Mouse (Mus musculus): ENCODE results near the gene Neurl4. TPM values are rescaled to one million over a fixed set of nuclear protein-coding genes. Genes with fewer than 3 reads are reported as not detected.
"Not testable (repeated sequence)": the region's sequence is repeated elsewhere in the genome, so short reads cannot be mapped to it uniquely, and the experiment has no call there.

Gene Neurl4
- polyA plus RNA-seq, 1 experiment = 98.3 TPM

- no peaks in the 10 kb centered on the region for H3K4me1 ChIP-seq (ENCODE audit: control insufficient read depth, insufficient read depth, low read length)
- no peak overlapping the region for H3K4me3 ChIP-seq (ENCODE audit: insufficient read depth, low read length)
- H3K27ac ChIP-seq (ENCODE audit: insufficient read depth, low read length) = no peak overlapping the region
- TF ChIP-seq POLR2A (IDR thresholded peaks at IDR 0.05; ENCODE audit: extremely low read depth, insufficient read depth, low read length) = no peak
- no peak for TF ChIP-seq CTCF (IDR thresholded peaks at IDR 0.05; ENCODE audit: extremely low read depth, insufficient read depth, low read length)
Observed at GRCm38 (mm10) chr11:69929712-69930111, 28.8 kb downstream of the Neurl4 start.

DNA sequence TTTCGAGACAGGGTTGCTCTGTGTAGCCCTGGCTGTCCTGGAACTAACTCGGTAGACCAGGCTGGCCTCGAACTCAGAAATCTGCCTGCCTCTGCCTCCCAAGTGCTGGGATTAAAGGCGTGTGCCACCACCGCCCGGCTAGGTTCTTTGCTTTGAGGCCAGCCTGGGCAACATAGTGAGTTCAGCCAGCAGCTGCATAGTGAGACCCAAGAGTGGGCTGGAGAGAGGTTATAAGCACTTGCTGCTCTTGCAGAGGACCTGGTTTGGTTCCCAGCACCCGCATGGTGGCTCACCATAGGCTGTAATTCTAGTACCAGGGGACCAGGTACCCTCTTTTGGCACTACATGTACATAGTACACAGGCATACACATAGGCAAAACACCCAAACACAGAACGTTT lies 29.3 kb downstream of the Neurl4 start:
- H3K4me3 ChIP-seq (ENCODE audit: insufficient read depth, low read length); H3K27ac ChIP-seq (ENCODE audit: insufficient read depth, low read length); H3K4me1 ChIP-seq (ENCODE audit: control insufficient read depth, insufficient read depth, low read length): not testable (repeated sequence)

DNA sequence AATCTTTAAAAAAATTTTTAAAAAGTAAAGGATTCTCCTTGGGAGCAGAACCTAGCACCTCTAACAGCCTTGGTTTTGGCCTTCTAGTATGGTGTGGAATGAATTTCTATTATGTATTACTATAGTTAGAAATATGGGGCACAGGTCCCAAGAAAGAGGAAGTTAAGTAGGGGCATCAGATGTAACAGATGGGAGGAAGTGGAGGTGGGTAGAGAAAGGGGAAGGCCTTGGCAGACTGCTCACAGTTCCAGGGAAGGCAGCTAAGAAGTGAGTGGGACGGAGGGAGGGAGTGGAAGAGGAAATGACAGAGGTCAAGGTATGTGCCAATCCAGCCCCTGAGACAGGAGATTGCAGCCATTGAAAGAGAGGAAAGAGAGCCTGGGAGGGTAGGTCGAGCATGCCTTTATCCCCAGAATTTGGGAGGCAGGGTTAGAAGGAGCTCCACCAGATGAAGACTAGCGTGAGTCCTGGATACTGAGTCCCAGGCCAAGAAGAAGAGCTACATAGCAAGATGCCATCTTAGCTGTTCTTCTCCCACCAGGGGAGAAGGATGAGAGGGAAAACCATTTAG lies 30.2 kb downstream of the Neurl4 start:
- TF ChIP-seq POLR2A (IDR thresholded peaks at IDR 0.05; ENCODE audit: extremely low read depth, insufficient read depth, low read length) = no peak
- no peaks in the 10 kb centered on the region for H3K4me1 ChIP-seq (ENCODE audit: control insufficient read depth, insufficient read depth, low read length)
- no peak overlapping the region for H3K27ac ChIP-seq (ENCODE audit: insufficient read depth, low read length)
- H3K4me3 ChIP-seq (ENCODE audit: insufficient read depth, low read length) = no peak overlapping the region

DNA sequence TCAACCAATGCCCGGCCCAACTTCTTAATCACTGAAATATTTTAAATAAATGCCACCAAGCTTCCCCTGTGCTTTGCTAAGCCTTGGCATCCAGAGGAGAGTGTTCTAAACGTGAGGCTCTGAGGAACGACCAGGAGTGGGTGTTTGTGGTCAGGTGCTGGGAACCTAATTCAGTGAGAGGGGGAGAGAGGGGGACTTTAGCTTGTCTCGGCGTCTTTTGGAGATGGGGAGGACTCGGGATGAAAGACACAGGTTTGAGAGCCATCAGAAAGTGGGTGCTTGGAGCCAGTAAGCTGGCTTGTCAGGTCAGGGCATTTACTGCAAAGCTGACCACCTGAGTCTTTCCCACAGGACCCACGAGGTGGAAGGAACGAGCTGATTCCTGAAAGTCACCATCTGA lies 30.9 kb downstream of the Neurl4 start:
- Histone ChIP-seq H3K4me1 (ENCODE audit: control insufficient read depth, insufficient read depth, low read length) (no peaks in the 10 kb centered on the region), H3K4me3 (ENCODE audit: insufficient read depth, low read length) (no peak overlapping the region), H3K27ac (ENCODE audit: insufficient read depth, low read length) (no peak overlapping the region)
- no peak for TF ChIP-seq CTCF (IDR thresholded peaks at IDR 0.05; ENCODE audit: extremely low read depth, insufficient read depth, low read length)
- no peak for TF ChIP-seq POLR2A (IDR thresholded peaks at IDR 0.05; ENCODE audit: extremely low read depth, insufficient read depth, low read length)

DNA sequence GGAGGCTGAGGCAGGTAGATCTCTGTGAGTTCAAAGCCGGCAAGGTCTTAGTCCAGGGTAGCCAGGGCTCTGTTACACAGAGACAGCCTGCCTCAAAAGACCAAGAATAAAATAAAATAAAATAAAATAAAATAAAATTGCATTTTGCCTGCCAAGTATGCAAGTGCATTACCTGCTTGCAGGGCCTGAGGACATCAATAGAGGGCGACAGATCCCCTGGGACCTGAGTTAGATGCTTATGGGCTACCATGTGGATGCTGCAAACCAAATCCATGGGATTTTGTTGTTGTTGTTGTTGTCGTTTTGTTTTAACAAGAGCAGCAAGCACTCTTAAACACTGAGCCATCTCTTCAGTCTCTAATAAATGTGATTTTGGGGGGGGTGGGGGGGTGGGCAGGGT lies 31.4 kb downstream of the Neurl4 start:
- Histone ChIP-seq H3K4me1 (ENCODE audit: control insufficient read depth, insufficient read depth, low read length) (peaks cover 2% of the 10 kb centered on the region; the same call in 1 of the 2 replicates), H3K27ac (ENCODE audit: insufficient read depth, low read length) (no peak overlapping the region), H3K4me3 (ENCODE audit: insufficient read depth, low read length) (no peak overlapping the region)
- TF ChIP-seq CTCF (IDR thresholded peaks at IDR 0.05; ENCODE audit: extremely low read depth, insufficient read depth, low read length) = 0 out of 2 replicates have a peak, but pooled peaks have one; percentile 17
- TF ChIP-seq POLR2A (IDR thresholded peaks at IDR 0.05; ENCODE audit: extremely low read depth, insufficient read depth, low read length) = no peak

- Histone ChIP-seq H3K4me1 (ENCODE audit: control insufficient read depth, insufficient read depth, low read length) (peaks cover 2% of the 10 kb centered on the region; the same call in 1 of the 2 replicates), H3K27ac (ENCODE audit: insufficient read depth, low read length) (no peak overlapping the region), H3K4me3 (ENCODE audit: insufficient read depth, low read length) (no peak overlapping the region)
- TF ChIP-seq CTCF (IDR thresholded peaks at IDR 0.05; ENCODE audit: extremely low read depth, insufficient read depth, low read length) = no peak
- TF ChIP-seq POLR2A (IDR thresholded peaks at IDR 0.05; ENCODE audit: extremely low read depth, insufficient read depth, low read length) = no peak
Observed at GRCm38 (mm10) chr11:69933066-69933465, 32.2 kb downstream of the Neurl4 start.

DNA sequence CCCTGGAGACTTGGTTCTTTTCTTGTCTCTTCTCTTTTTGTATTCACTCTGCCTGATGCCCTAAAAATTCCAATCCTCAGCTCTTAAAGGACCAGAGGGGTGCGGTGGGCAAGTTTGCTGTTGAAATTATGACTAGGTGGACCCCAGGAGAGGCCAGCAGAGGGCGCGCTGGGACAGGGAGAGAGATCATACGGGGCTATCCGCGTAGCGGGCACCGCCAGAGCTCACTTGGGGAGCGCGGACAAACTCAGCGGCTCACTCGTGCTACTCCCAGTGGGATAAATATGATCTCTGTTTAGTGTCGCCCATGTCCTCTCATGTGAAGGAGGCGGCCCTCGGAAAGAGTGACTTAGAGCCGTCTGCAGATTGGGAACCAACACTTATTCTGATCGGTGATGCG lies 33.3 kb downstream of the Neurl4 start:
- H3K4me3 ChIP-seq (ENCODE audit: insufficient read depth, low read length) = no peak overlapping the region
- peaks cover 2% of the 10 kb centered on the region; the same call in 1 of the 2 replicates for H3K4me1 ChIP-seq (ENCODE audit: control insufficient read depth, insufficient read depth, low read length)
- TF ChIP-seq CTCF (IDR thresholded peaks at IDR 0.05; ENCODE audit: extremely low read depth, insufficient read depth, low read length) = peak; percentile 76
- no peak for TF ChIP-seq POLR2A (IDR thresholded peaks at IDR 0.05; ENCODE audit: extremely low read depth, insufficient read depth, low read length)
- no peak overlapping the region for H3K27ac ChIP-seq (ENCODE audit: insufficient read depth, low read length)

DNA sequence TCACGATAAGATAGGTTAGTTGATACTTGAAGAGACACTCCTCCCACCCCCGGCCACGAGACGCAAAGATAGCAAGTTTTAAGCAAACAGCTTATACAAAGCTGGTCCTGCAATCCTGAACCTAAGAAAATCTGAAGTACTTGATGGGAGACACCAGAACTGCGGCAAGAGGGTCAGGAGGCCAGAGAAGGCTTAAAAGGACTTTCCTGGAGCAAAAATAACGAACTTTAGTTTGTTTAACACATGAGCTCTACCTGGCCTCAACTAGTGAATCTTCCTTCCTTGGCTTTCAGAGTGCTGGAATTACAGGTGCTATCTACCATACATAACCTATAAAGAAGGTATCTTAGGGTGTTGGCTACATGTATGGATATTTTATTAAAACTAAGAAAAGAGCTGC lies 33.8 kb downstream of the Neurl4 start:
- H3K4me3 ChIP-seq (ENCODE audit: insufficient read depth, low read length) = no peak overlapping the region
- TF ChIP-seq CTCF (IDR thresholded peaks at IDR 0.05; ENCODE audit: extremely low read depth, insufficient read depth, low read length) = no peak
- TF ChIP-seq POLR2A (IDR thresholded peaks at IDR 0.05; ENCODE audit: extremely low read depth, insufficient read depth, low read length) = no peak
- H3K4me1 ChIP-seq (ENCODE audit: control insufficient read depth, insufficient read depth, low read length) = peaks cover 2% of the 10 kb centered on the region; the same call in 1 of the 2 replicates
- no peak overlapping the region for H3K27ac ChIP-seq (ENCODE audit: insufficient read depth, low read length)

GRCm38 (mm10) chr11:69935137-69935879 lies 34.4 kb downstream of the Neurl4 start, which contains the start of gene Ybx2:
TSS of gene Ybx2 (plus strand) at chr11:69935796.
- Histone ChIP-seq H3K4me3 (ENCODE audit: insufficient read depth, low read length) (0 out of 2 replicates have a peak within 1 kb of the TSS, but pooled peaks have one; percentile 4), H3K4me1 (ENCODE audit: control insufficient read depth, insufficient read depth, low read length) (peaks cover 2% of the 10 kb centered on the region; the same call in 1 of the 2 replicates), H3K27ac (ENCODE audit: insufficient read depth, low read length) (no peak within 1 kb of the TSS)
- TF ChIP-seq CTCF (IDR thresholded peaks at IDR 0.05; ENCODE audit: extremely low read depth, insufficient read depth, low read length) (no peak), POLR2A (IDR thresholded peaks at IDR 0.05; ENCODE audit: extremely low read depth, insufficient read depth, low read length) (no peak)

- TF ChIP-seq POLR2A (IDR thresholded peaks at IDR 0.05; ENCODE audit: extremely low read depth, insufficient read depth, low read length) (no peak), CTCF (IDR thresholded peaks at IDR 0.05; ENCODE audit: extremely low read depth, insufficient read depth, low read length) (no peak)
- H3K27ac ChIP-seq (ENCODE audit: insufficient read depth, low read length) = no peak overlapping the region
- H3K4me1 ChIP-seq (ENCODE audit: control insufficient read depth, insufficient read depth, low read length) = peaks cover 2% of the 10 kb centered on the region; the same call in 1 of the 2 replicates
- H3K4me3 ChIP-seq (ENCODE audit: insufficient read depth, low read length) = no peak overlapping the region
Observed at GRCm38 (mm10) chr11:69936156-69936555, 35.3 kb downstream of the Neurl4 start.
